Mouse (Mus musculus): ENCODE results near the gene Luzp1. TPM values are rescaled to one million over a fixed set of nuclear protein-coding genes. Genes with fewer than 3 reads are reported as not detected.

Gene Luzp1
- total and polyA plus RNA-seq, 3 experiments, result 7.5 to 13.4 TPM; not detected in 1

- H3K4me1 ChIP-seq (ENCODE audit: control insufficient read depth in 1 of 2, insufficient read depth in 2 of 2, low read length in 2 of 2), result peaks cover 2 to 23% of the 10 kb centered on the region in 2 experiments
- no peaks in the 10 kb centered on the region for H3K27me3 ChIP-seq (ENCODE audit: control insufficient read depth in 1 of 2, insufficient read depth in 2 of 2, low read length in 2 of 2)
- H3K36me3 ChIP-seq (ENCODE audit: control insufficient read depth in 1 of 2, insufficient read depth in 2 of 2, low read length in 2 of 2), result peaks cover 0 to 14% of the 10 kb centered on the region in 2 experiments; a peak in 2 of 4 replicates
- H3K9me3 ChIP-seq (replicated peaks; ENCODE audit: insufficient read depth, low read length), result no peaks in the 10 kb centered on the region
- no peak overlapping the region for H3K9ac ChIP-seq (ENCODE audit: control insufficient read depth, low read depth, low read length, poor library complexity, severe bottlenecking)
- H3K79me2 ChIP-seq (ENCODE audit: control insufficient read depth, insufficient read depth, low read length, poor library complexity), result peaks cover 7% of the 10 kb centered on the region; the same call in 1 of the 2 replicates
- peak overlapping the region in 1 of 2 experiments; percentile 82; a peak in 1 of 4 replicates for H3K4me3 ChIP-seq (ENCODE audit: control insufficient read depth in 1 of 2, insufficient read depth in 1 of 2, low read depth in 2 of 2, low read length in 2 of 2)
- H3K27ac ChIP-seq (ENCODE audit: control insufficient read depth, low read depth, low read length), result no peak overlapping the region
- no peak for TF ChIP-seq JUND (IDR thresholded peaks at IDR 0.05; ENCODE audit: low read depth, low read length)
- no peak for TF ChIP-seq MYC (IDR thresholded peaks at IDR 0.05; ENCODE audit: low read depth, low read length)
- no peak for TF ChIP-seq POLR2AphosphoS5 (IDR thresholded peaks at IDR 0.05; ENCODE audit: borderline replicate concordance, low read depth, low read length)
- TF ChIP-seq GATA1 (IDR thresholded peaks at IDR 0.05; ENCODE audit: low read depth, low read length), result no peak
- TF ChIP-seq USF1 (IDR thresholded peaks at IDR 0.05; ENCODE audit: low read depth, low read length), result no peak
- no peak for TF ChIP-seq UBTF (IDR thresholded peaks at IDR 0.05; ENCODE audit: borderline replicate concordance, insufficient read depth, low read depth, low read length)
- TF ChIP-seq TAL1 (IDR thresholded peaks at IDR 0.05; ENCODE audit: low read length), result no peak
- no peak for TF ChIP-seq SIN3A (IDR thresholded peaks at IDR 0.05; ENCODE audit: low read length)
- TF ChIP-seq MYB (IDR thresholded peaks at IDR 0.05; ENCODE audit: low read depth, low read length), result no peak
- TF ChIP-seq POLR2A (IDR thresholded peaks at IDR 0.05; ENCODE audit: control insufficient read depth in 1 of 2, insufficient read depth in 1 of 2, low read depth in 1 of 2, low read length in 2 of 2, poor library complexity in 1 of 2), result no peak
- no peak for TF ChIP-seq HCFC1 (IDR thresholded peaks at IDR 0.05; ENCODE audit: low read depth, low read length)
- DNase-seq (ENCODE audit: low read depth, low spot score), result no peak
Measured at GRCm38 (mm10) chr4:136463436-136463835, 6.1 kb upstream of the Luzp1 start.

GRCm38 (mm10) chr4:136466226-136466625 lies 3.3 kb upstream of the Luzp1 start:
- Histone ChIP-seq H3K27me3 (ENCODE audit: control insufficient read depth in 1 of 2, insufficient read depth in 2 of 2, low read length in 2 of 2) (no peaks in the 10 kb centered on the region), H3K4me3 (ENCODE audit: control insufficient read depth in 1 of 2, insufficient read depth in 1 of 2, low read depth in 2 of 2, low read length in 2 of 2) (no peak overlapping the region), H3K9me3 (replicated peaks; ENCODE audit: insufficient read depth, low read length) (no peaks in the 10 kb centered on the region), H3K4me1 (ENCODE audit: control insufficient read depth in 1 of 2, insufficient read depth in 2 of 2, low read length in 2 of 2) (peaks cover 9 to 31% of the 10 kb centered on the region in 2 experiments), H3K9ac (ENCODE audit: control insufficient read depth, low read depth, low read length, poor library complexity, severe bottlenecking) (no peak overlapping the region; the same call in 1 of the 2 replicates), H3K27ac (ENCODE audit: control insufficient read depth, low read depth, low read length) (no peak overlapping the region), H3K79me2 (ENCODE audit: control insufficient read depth, insufficient read depth, low read length, poor library complexity) (peaks cover 18% of the 10 kb centered on the region), H3K36me3 (ENCODE audit: control insufficient read depth in 1 of 2, insufficient read depth in 2 of 2, low read length in 2 of 2) (peaks cover 0 to 23% of the 10 kb centered on the region in 2 experiments; a peak in 2 of 4 replicates)
- DNase-seq (ENCODE audit: low read depth, low spot score), result peak; percentile 66
- no peak for TF ChIP-seq JUND (IDR thresholded peaks at IDR 0.05; ENCODE audit: low read depth, low read length)
- 0 out of 2 replicates have a peak, but pooled peaks have one; percentile 14 for TF ChIP-seq ETS1 (IDR thresholded peaks at IDR 0.05; ENCODE audit: low read depth, low read length)
- TF ChIP-seq SIN3A (IDR thresholded peaks at IDR 0.05; ENCODE audit: low read length), result no peak
- 0 out of 2 replicates have a peak, but pooled peaks have one; percentile 5 for TF ChIP-seq TCF12 (IDR thresholded peaks at IDR 0.05; ENCODE audit: low read depth, low read length)

Data from MEL (cell line).